Mouse (Mus musculus): Measurements from ENCODE around the gene Amy2a4.
"Not testable (repeated sequence)": the region's sequence is repeated elsewhere in the genome, so short reads cannot be mapped to it uniquely, and the experiment has no call there.

Gene Amy2a4

GRCm38 (mm10) chr3:113291349-113291748 lies at the start of gene Amy2a4:
Amy2a4 (minus strand) TSS chr3:113291449.
- DNase-seq (ENCODE audit: low spot score) = not testable (repeated sequence)

DNA sequence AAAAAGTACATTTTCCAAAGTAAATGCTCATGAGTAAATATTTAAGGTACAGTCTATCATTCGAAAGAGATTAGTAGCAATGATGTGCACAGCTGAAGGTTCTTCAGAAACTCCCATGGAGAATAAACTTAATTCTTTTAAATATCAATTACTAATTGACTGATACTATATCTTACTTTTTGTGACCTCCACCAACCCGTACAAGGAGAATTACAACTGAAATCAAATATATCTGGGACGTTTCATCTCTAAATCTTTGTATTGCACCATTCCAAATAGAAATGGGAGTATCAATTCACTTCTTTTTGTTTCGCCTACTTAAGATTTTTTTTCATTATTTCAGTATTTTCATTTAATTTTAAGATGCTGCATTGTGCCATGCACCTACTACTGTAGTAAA lies 32.7 kb upstream of the Amy2a4 start, which contains the start of gene Amy2a3:
Amy2a3 (minus strand) TSS at position 101 of the 400 bp plus-strand sequence.
- DNase-seq (ENCODE audit: low spot score) = not testable (repeated sequence)

GRCm38 (mm10) chr3:113312937-113313336 lies 21.7 kb upstream of the Amy2a4 start:
- DNase-seq (ENCODE audit: low spot score) = not testable (repeated sequence)

GRCm38 (mm10) chr3:113280285-113280684 lies 11.0 kb downstream of the Amy2a4 start:
- not testable (repeated sequence) for DNase-seq (ENCODE audit: low spot score)

- DNase-seq (ENCODE audit: low spot score) = not testable (repeated sequence)
Measured at GRCm38 (mm10) chr3:113279586-113279985, 11.7 kb downstream of the Amy2a4 start.

GRCm38 (mm10) chr3:113258737-113259136 lies 32.5 kb downstream of the Amy2a4 start, which contains the start of gene Amy2a5:
Amy2a5 (minus strand) TSS chr3:113258837.
- not testable (repeated sequence) for DNase-seq (ENCODE audit: low spot score)

Measured in ovary, postnatal 10 days (tissue).